Mouse (Mus musculus) hindbrain, embryonic 11.5 days (tissue): Measurements from ENCODE around the gene Samd4. TPM values are rescaled to one million over a fixed set of nuclear protein-coding genes. Genes with fewer than 3 reads are reported as not detected.

ENCODE experiments used
- ATAC-seq: fragments of 200-750 bp; cut with Nextera tagmentation; 2 replicates; pipeline ENCODE4 v1.8.0; 2017; ENCODE audit warnings: mild to moderate bottlenecking, moderate TSS enrichment, moderate library complexity; ENCODE audit not compliant: low FRiP score
- DNase-seq: peaks from one replicate; pipeline ENCODE4 v3.0.0-alpha.2; 2015; ENCODE audit warnings: low spot score
- H3K27ac ChIP-seq: fragments of 300-500 bp; sonication (generic); 2 replicates; pipeline ENCODE4 v1.5.1; 2014; ENCODE audit warnings: mild to moderate bottlenecking, low read depth, low read length
- H3K27me3 ChIP-seq: fragments of 300-500 bp; sonication (generic); 2 replicates; pipeline ENCODE4 v1.6.1; 2014; ENCODE audit warnings: mild to moderate bottlenecking, low read length, moderate library complexity, mixed read lengths; ENCODE audit not compliant: control insufficient read depth, insufficient read depth
- H3K36me3 ChIP-seq: fragments of 300-500 bp; sonication (generic); 2 replicates; pipeline ENCODE4 v1.6.1; 2014; ENCODE audit warnings: mild to moderate bottlenecking, low read length, moderate library complexity, mixed read lengths; ENCODE audit not compliant: control insufficient read depth, insufficient read depth
- H3K4me1 ChIP-seq: fragments of 300-500 bp; sonication (generic); replicated peaks from 2 replicates; pipeline ENCODE4 v1.6.1; 2014; ENCODE audit warnings: low read length, mixed read lengths; ENCODE audit not compliant: control insufficient read depth, insufficient read depth
- H3K4me2 ChIP-seq: fragments of 300-500 bp; sonication (generic); replicated peaks from 2 replicates; pipeline ENCODE4 v1.6.1; 2014; ENCODE audit warnings: mild to moderate bottlenecking, low read depth, low read length
- H3K4me3 ChIP-seq: fragments of 300-500 bp; sonication (generic); 2 replicates; pipeline ENCODE4 v1.5.1; 2014; ENCODE audit warnings: low read depth, low read length
- H3K9ac ChIP-seq: fragments of 300-500 bp; sonication (generic); 2 replicates; pipeline ENCODE4 v1.6.1; 2014; ENCODE audit warnings: low read depth, low read length
- H3K9me3 ChIP-seq: fragments of 300-500 bp; sonication (generic); 2 replicates; pipeline ENCODE4 v1.6.1; 2016; ENCODE audit warnings: low read length; ENCODE audit not compliant: control insufficient read depth
- WGBS: fragments of 180-500 bp; shearing (Covaris S2); extraction: QIAGEN DNeasy Blood & Tissue Kit; methylation state at CpG from one replicate; pipeline ENCODE4 v1.1.7; 2014; 5-methylcytosine and 5-hydroxymethylcytosine counted together
- polyA plus RNA-seq: library from polyadenylated mRNA; unstranded; fragments of >200 nt; fragmentation: Nextera tagmentation; extraction: Ambion mirVana; gene quantifications from 2 replicates; pipeline ENCODE4 v1.2.1, GENCODE M21; 2014

Gene Samd4
- polyA plus RNA-seq, 1 experiment from 2014 or later: 4.7 TPM

DNA sequence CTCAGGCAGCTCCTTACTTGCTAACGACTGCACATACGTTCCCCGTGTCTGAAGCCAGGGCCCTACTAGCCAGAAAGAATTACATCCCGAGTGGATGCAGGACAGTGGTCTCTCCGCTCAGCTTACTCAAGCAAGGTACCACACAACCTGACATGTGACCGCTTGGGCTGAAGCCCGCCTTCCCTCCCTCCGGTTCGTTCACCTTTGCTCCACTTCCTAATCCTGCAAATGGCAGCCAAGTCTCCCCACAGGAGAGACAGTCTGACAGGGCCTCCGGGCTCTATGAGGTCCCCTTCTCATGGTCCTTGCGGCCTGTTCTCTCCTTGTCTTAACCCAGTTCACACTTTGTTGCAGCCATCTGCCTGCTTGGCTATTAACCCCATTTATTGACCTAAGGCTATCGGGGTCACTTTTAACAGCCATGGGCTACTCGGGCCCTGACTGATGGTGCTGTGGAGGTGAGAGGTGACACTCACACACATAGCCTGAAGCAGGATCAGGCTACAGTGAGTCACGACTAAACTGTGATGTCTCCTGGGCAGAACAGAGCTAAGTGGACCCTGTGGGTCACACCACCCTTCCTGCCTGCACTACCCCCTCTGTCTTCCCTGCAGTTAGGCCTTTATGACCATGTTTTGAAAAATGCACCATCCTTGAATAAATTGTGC lies 192.5 kb downstream of the Samd4 start:
- whole genome bisulfite sequencing: 91% methylated on average over 14 of the region's 14 CpGs
- ATAC-seq (no peak), DNase-seq (no peak)
- H3K36me3 ChIP-seq: no peaks in the 10 kb centered on the region
- H3K9me3 ChIP-seq: no peaks in the 10 kb centered on the region
- H3K9ac ChIP-seq: no peak overlapping the region
- no peak overlapping the region for H3K4me2 ChIP-seq
- H3K4me3 ChIP-seq: no peak overlapping the region
- H3K4me1 ChIP-seq: no peaks in the 10 kb centered on the region
- no peaks in the 10 kb centered on the region for H3K27me3 ChIP-seq
- H3K27ac ChIP-seq: no peak overlapping the region

DNA sequence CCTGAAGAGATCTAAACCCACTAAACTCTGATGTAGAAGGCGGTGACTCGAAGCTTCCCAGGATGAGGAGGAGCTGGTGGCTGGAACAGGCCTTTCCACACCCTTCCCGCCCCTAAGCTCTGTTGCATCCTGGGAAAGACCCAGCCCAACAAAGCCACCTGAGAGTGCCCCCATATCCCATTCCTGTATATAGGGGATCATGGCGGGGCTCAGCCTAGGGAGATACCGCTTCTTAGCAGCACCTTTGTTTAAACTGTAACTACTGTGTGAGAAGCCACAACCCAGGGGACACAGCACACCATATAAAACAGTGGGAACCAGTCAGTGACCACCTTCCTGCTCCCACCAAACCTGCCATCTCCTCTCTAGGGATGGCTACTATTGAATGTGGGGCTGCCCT lies 193.2 kb downstream of the Samd4 start:
- Histone ChIP-seq H3K27me3 (no peaks in the 10 kb centered on the region), H3K36me3 (no peaks in the 10 kb centered on the region), H3K4me2 (no peak overlapping the region), H3K4me3 (no peak overlapping the region), H3K4me1 (no peaks in the 10 kb centered on the region), H3K9ac (no peak overlapping the region), H3K9me3 (no peaks in the 10 kb centered on the region), H3K27ac (no peak overlapping the region)
- 93% methylated on average over 5 of the region's 5 CpGs for WGBS
- no peak for DNase-seq
- no peak for ATAC-seq

DNA sequence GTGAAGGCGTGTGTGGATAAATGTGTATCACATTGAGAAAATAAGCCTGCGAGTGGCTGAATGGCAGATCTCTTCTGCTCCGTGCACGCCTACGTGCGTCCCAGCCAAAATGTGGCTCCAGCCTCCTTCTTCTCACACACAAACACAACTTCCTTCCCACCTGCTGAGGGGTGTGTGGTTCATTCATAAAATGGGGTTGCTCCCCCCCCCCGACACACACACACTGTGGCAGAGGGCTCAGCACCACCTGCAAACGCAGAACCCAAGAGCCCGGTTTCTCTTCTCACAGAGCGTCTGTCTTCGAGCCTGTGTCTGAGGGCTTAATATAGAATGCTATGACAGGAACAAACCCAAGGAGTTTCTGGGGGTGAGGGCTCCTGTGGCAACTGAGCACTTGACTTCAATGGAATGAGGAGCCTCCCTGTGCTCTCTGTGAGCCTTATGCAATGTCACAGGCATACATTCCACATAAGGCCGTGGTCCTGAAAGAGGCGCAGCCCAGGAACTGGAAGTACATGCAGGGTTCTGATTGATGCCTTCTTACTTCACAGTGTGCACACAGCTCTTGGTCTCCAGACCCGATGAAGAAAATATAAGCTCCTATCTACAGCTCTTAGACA lies 194.4 kb downstream of the Samd4 start:
- Histone ChIP-seq H3K4me1 (no peaks in the 10 kb centered on the region), H3K4me2 (no peak overlapping the region), H3K36me3 (no peaks in the 10 kb centered on the region), H3K9me3 (no peaks in the 10 kb centered on the region), H3K9ac (no peak overlapping the region), H3K27ac (no peak overlapping the region), H3K27me3 (no peaks in the 10 kb centered on the region), H3K4me3 (no peak overlapping the region)
- WGBS: 93% methylated on average over 14 of the region's 14 CpGs
- no peak for ATAC-seq
- DNase-seq: no peak

DNA sequence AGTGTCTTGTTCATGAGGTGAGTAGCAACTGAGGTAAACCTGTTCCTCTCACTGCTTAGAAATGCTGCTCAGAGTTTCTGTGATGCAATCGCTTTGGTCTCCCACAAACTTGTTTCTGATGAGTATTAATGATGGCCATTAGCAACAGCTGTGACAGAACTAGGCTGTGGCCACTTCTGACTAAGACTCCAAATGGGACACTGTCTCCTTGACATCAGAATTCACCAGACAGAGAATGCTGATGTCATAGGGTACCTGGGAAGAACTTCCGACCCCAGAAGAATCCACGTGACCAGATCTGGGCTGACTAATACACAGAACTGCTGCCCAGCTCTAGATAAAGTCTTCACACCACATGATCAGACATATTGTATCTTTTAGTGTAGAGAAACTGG lies 194.9 kb downstream of the Samd4 start:
- Histone ChIP-seq H3K9me3 (no peaks in the 10 kb centered on the region), H3K27me3 (no peaks in the 10 kb centered on the region), H3K4me2 (no peak overlapping the region), H3K36me3 (no peaks in the 10 kb centered on the region), H3K27ac (no peak overlapping the region), H3K4me1 (no peaks in the 10 kb centered on the region), H3K4me3 (no peak overlapping the region), H3K9ac (no peak overlapping the region)
- ATAC-seq (no peak), DNase-seq (no peak)
- 91% methylated on average over 3 of the region's 3 CpGs for WGBS

DNA sequence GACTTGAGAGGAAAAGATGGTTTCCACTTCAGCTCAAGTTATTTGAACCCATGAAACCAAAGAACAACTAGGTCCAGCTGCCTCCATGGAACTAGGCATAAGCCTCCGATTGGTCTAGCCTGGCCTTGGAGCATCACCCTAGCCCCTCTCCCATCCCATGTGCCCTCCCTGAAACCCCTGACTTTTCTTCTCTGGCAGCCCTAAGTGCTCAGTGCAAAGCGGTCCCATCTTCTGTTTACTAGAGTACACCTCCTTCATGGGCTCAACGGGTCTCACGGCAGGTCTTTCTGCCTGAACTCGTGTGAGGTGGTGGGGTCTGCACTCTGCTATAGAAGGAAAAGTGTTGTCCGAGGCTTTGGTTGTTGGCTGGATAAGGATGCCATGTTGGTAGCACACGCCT lies 197.3 kb downstream of the Samd4 start:
- Histone ChIP-seq H3K4me2 (no peak overlapping the region), H3K9ac (no peak overlapping the region), H3K27me3 (no peaks in the 10 kb centered on the region), H3K4me1 (no peaks in the 10 kb centered on the region), H3K36me3 (no peaks in the 10 kb centered on the region), H3K27ac (no peak overlapping the region), H3K9me3 (no peaks in the 10 kb centered on the region), H3K4me3 (no peak overlapping the region)
- DNase-seq: no peak
- 90% methylated on average over 7 of the region's 7 CpGs for WGBS
- no peak for ATAC-seq

DNA sequence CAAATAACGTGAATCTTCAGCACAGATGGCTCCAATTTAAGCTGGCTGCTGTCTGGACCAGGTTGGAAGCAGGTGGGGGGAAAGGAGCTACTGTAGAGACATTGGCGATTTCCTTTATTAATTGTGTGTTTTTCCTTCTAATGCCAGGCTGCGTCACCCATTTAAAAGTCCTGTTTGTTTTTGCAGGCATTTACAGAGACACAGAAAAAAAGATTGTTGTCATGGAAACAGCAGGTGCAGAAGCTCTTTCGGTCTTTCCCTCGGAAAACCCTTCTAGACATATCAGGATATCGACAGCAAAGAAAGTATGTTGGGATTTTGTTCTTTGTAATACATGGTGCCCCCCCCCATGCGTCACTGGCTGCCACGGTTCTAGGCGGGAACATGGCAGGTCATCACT lies 200.7 kb downstream of the Samd4 start:
- WGBS: 73% methylated on average over 9 of the region's 9 CpGs
- H3K9me3 ChIP-seq: no peaks in the 10 kb centered on the region
- H3K27me3 ChIP-seq: no peaks in the 10 kb centered on the region
- no peak for ATAC-seq
- no peak overlapping the region for H3K9ac ChIP-seq
- no peak for DNase-seq
- no peaks in the 10 kb centered on the region for H3K4me1 ChIP-seq
- H3K4me2 ChIP-seq: no peak overlapping the region
- no peaks in the 10 kb centered on the region for H3K36me3 ChIP-seq
- no peak overlapping the region for H3K27ac ChIP-seq
- H3K4me3 ChIP-seq: no peak overlapping the region

DNA sequence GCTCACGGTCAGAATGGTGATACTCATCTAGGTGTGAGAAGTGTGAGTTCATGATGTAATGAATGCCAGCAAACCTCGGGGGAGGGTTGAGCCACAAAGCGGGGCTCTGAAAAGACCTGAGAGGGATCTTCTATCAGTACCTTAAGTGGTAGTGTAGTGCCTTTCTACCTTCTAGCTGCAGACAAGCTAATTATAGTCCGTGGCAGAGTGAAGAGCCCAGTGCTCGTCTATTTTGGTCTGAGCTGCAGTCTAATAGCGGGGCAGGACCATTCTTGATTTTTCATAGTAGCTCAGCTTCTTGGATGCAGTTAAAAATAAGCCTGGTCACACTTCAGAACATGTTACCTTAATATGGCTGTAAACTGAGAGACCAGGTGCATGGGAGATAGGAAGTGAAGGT lies 201.2 kb downstream of the Samd4 start:
- Histone ChIP-seq H3K4me3 (no peak overlapping the region), H3K27me3 (no peaks in the 10 kb centered on the region), H3K4me1 (no peaks in the 10 kb centered on the region), H3K4me2 (no peak overlapping the region), H3K9ac (no peak overlapping the region), H3K36me3 (no peaks in the 10 kb centered on the region), H3K9me3 (no peaks in the 10 kb centered on the region), H3K27ac (no peak overlapping the region)
- WGBS: 86% methylated on average over 6 of the region's 6 CpGs
- no peak for DNase-seq
- no peak for ATAC-seq

DNA sequence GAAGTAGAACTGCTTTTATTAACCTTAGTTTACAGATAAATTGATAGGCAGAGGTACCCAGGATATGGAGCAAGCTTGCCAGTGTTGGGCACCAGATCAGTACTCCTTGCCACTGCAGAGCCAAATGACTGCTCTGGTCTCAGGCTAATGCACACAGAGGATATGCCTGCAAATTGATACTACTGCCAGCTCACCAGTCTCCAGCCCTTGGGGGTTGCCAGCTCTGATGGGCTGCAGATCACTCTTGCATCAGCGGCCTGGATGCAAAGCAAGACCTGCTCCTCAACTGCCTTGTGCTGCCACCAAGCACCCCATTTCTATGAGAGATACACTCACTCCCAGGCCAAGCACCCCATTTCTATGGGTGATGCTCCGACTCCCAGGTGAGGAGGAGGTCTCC lies 202.0 kb downstream of the Samd4 start:
- H3K27me3 ChIP-seq: no peaks in the 10 kb centered on the region
- H3K27ac ChIP-seq: no peak overlapping the region
- no peak for DNase-seq
- no peak for ATAC-seq
- no peak overlapping the region for H3K4me2 ChIP-seq
- no peak overlapping the region for H3K4me3 ChIP-seq
- no peaks in the 10 kb centered on the region for H3K4me1 ChIP-seq
- H3K36me3 ChIP-seq: no peaks in the 10 kb centered on the region
- no peak overlapping the region for H3K9ac ChIP-seq
- 87% methylated on average over 2 of the region's 2 CpGs for WGBS
- H3K9me3 ChIP-seq: no peaks in the 10 kb centered on the region

DNA sequence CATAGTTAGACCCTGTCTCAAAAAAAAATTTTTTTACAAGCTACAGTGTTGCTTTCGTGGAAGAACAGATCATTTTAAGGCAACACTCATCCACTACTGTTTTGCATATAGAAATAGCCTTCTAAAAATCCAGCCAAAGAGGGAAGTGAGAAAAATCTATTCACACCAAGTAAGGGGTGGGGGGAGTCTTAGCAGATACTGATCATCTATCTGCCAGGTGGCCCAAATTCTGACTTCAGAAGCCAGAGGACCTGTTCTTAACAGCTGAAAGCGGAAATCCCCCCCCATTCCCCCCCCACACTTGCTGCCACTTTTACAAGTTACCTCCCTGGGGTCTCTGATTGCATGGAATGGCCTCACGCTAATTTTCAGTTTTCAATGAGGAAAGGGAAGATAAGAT lies 203.5 kb downstream of the Samd4 start:
- H3K9ac ChIP-seq: no peak overlapping the region
- no peaks in the 10 kb centered on the region for H3K27me3 ChIP-seq
- DNase-seq (no peak), ATAC-seq (no peak)
- 70% methylated on average over 3 of the region's 3 CpGs for WGBS
- H3K4me1 ChIP-seq: no peaks in the 10 kb centered on the region
- no peak overlapping the region for H3K27ac ChIP-seq
- no peak overlapping the region for H3K4me3 ChIP-seq
- no peaks in the 10 kb centered on the region for H3K9me3 ChIP-seq
- no peak overlapping the region for H3K4me2 ChIP-seq
- H3K36me3 ChIP-seq: no peaks in the 10 kb centered on the region
